Mouse (Mus musculus): ENCODE data around the gene Clstn2.

DNA sequence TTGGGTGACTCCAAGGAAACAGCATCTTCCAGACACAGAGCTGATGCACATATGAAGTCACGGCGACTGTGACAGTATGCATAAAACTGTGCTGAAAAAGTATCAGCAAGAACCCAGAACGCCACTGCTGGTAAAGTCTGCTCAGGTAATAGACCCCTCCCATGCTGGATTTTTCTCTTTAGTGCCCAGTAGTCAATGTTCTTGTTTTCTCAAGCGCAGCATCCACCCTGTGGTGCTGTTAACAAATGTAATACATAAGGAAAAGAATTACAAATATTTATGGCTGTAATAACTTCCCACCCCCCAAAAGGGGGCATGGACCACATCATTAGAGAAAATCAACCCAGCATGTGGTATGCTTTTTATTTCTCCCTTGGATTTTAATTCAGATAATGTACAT, 372.0 kb downstream of the Clstn2 start:
- TF ChIP-seq JUND (conservative IDR thresholded peaks at IDR 0.05; ENCODE audit: low read depth, low read length): no peak
- no peak for TF ChIP-seq ZMIZ1 (IDR thresholded peaks at IDR 0.05; ENCODE audit: low read depth, low read length)
- TF ChIP-seq USF1 (IDR thresholded peaks at IDR 0.05; ENCODE audit: low read depth, low read length): no peak
- TF ChIP-seq CTCF (conservative IDR thresholded peaks at IDR 0.05 in 1 of 2, IDR thresholded peaks at IDR 0.05 in 1 of 2; ENCODE audit: low read depth in 2 of 2, low read length in 2 of 2): no peak
- no peak for TF ChIP-seq POLR2A (IDR thresholded peaks at IDR 0.05; ENCODE audit: low read depth, low read length)
- no peak for TF ChIP-seq ZC3H11A (IDR thresholded peaks at IDR 0.05; ENCODE audit: low read depth, low read length)
- no peak for TF ChIP-seq BHLHE40 (IDR thresholded peaks at IDR 0.05; ENCODE audit: low read depth, low read length)
- TF ChIP-seq HCFC1 (IDR thresholded peaks at IDR 0.05; ENCODE audit: low read depth, low read length): no peak
- no peak for TF ChIP-seq CHD2 (IDR thresholded peaks at IDR 0.05; ENCODE audit: low read length)
- no peak for TF ChIP-seq MAZ (IDR thresholded peaks at IDR 0.05; ENCODE audit: low read depth, low read length)
- TF ChIP-seq EP300 (IDR thresholded peaks at IDR 0.05; ENCODE audit: low read length): no peak
- TF ChIP-seq RAD21 (IDR thresholded peaks at IDR 0.05; ENCODE audit: low read depth, low read length): no peak

Data from CH12.LX (cell line).